Mouse (Mus musculus): ENCODE results near the gene D5Ertd579e.

DNA sequence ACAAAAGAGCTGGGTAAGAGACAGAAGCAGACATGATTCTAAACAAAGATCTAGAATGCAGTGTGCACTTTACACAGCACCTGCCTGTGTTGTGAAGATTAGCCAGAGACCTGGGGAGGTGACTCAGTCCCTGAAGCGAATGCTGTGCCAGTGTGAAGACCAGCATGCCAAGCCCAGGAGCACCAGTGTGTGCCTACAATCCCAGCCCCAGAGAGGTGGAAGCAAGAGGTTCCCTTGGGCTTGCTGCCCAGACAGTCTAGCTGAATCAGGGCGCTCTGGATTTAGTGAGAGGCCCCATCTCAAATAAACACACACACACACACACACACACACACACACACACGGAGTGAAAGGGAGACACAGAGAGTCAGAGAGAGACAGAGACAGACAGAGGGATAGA lies 22.1 kb upstream of the D5Ertd579e start:
- TF ChIP-seq GATA1 (IDR thresholded peaks at IDR 0.05; ENCODE audit: borderline replicate concordance, low read length) (no peak), FLI1 (IDR thresholded peaks at IDR 0.05; ENCODE audit: low read length) (no peak)

All from megakaryocyte, embryonic 14.5 days (primary cell).